Mouse (Mus musculus): ENCODE measurements around the gene Sf3a1. TPM values are rescaled to one million over a fixed set of nuclear protein-coding genes. Genes with fewer than 3 reads are reported as not detected.
A peak's percentile ranks its signal among the peaks of the same experiment; 100 is the strongest.
"Not testable (repeated sequence)": the region's sequence is repeated elsewhere in the genome, so short reads cannot be mapped to it uniquely, and the experiment has no call there.

Gene Sf3a1
- total RNA-seq, 2 experiments from 2014 or later: 73.9 to 75.1 TPM

DNA sequence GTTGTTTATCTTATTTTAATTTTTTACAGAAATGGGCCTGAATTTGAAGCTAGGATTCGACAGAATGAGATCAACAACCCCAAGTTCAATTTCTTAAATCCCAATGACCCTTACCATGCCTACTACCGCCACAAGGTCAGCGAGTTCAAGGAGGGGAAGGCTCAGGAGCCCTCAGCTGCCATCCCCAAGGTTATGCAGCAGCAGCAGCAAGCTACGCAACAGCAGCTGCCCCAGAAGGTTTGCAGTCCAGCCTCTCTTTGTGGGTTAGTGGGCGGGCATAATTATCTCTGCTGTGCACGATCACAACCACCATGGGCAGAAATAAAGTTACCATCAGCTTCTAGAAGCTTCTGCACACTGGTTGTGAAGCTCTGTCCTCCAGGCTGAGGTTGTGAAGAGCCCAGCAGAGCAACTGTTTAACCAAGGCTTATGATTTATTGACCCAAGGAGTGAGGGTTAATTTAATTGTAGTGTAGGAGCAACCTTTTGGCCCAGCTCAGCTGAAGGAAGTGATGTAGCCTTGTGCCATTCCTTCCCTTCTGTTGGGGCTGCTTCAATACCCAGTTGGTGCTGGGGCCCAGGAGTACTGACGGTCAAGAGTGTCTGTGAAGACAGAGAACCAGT lies 6.4 kb downstream of the Sf3a1 start:
- intact Hi-C loops (cut with DNase I): no loop called here
- no peak for DNase-seq (ENCODE audit: extremely low spot score in 1 of 2, low spot score in 2 of 2)

DNA sequence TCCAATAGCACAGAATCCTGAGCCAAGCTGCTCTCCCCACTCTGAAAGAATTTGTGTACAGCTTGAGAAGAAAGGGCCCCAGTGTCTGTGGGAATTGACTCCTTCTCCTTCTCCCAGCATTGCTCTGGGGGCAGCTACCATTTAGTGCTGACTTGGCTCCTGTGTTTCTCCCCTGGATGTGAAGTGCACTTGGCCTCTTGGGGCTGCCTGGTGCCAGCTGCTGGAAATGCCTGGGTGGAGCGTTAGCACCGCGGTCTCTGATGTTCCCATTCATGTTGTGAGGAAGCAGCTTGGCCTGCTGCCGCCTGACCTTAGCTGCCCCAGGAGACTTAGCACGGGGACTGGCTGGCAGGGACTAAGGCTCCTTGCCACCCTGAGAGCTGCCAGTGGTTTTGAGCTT lies 14.4 kb downstream of the Sf3a1 start:
- DNase-seq (ENCODE audit: extremely low spot score in 1 of 2, low spot score in 2 of 2): peak; percentile 71 to 75
- intact Hi-C loops (cut with DNase I): no loop called here

DNA sequence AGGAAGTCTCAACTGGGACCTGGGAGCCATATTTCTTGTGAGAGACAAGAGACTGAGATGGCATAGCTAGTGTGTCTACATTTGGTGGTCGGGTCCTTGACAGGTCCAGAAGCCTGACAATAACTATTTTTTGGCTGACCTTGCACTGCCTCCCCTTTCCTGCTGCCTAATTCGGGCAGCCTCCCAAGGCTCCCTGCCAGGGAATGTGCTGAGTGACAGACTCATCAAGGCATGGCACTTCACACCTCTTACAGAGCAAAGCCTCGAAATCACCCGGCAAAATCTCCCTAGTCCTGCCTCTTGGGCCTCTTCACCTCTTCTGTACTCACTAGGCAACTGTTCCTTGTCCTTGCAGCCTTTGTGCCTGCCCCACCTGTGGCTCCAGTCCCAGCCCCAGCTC lies 17.6 kb downstream of the Sf3a1 start:
- intact Hi-C loops (cut with DNase I): no loop called here

DNA sequence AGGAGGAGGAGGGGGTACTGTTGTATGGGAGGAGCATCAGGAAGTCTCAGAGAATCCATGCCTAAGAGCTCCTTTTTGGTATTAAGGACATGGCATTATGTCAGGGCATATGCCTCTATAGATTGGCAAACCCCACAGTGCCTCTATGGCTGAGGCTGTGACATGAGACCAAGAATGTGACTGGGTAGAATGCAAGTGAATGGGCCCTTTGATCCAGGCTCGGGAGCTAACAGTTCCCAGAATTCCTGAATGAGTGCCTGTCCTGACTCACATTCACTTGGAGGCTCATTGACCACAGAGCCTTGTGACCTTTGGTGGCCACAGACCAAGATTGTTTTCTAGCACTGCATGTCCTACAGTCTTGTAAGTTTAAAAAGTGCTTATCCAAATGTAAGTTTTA lies 21.9 kb downstream of the Sf3a1 start:
- intact Hi-C loops (cut with DNase I): no loop called here
- DNase-seq (ENCODE audit: extremely low spot score in 1 of 2, low spot score in 2 of 2): no peak

More for the DNA sequence above, 17.6 kb downstream of the Sf3a1 start:
- no peak for DNase-seq (ENCODE audit: extremely low spot score in 1 of 2, low spot score in 2 of 2)

DNA sequence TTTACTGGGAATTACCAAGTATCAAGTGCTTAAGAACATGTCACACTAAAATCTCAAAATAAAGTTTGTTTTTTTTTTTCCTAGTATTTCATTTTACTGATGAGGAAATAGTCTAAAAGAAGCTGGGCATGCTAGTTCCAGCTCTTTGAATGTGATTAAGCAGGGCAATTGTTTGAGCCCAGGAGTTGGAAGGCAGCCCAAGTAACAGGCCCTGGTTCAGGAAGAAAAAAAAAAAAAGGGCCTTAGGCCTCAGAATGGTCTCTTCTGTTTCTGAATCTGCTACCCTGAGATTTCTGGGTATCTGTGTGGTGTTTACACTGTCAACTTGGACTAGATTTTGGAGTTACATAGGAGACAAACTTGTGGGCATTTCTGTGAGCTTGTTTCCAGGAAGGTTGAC lies 23.4 kb downstream of the Sf3a1 start:
- intact Hi-C loops (cut with DNase I): no loop called here
- DNase-seq (ENCODE audit: extremely low spot score in 1 of 2, low spot score in 2 of 2): no peak

DNA sequence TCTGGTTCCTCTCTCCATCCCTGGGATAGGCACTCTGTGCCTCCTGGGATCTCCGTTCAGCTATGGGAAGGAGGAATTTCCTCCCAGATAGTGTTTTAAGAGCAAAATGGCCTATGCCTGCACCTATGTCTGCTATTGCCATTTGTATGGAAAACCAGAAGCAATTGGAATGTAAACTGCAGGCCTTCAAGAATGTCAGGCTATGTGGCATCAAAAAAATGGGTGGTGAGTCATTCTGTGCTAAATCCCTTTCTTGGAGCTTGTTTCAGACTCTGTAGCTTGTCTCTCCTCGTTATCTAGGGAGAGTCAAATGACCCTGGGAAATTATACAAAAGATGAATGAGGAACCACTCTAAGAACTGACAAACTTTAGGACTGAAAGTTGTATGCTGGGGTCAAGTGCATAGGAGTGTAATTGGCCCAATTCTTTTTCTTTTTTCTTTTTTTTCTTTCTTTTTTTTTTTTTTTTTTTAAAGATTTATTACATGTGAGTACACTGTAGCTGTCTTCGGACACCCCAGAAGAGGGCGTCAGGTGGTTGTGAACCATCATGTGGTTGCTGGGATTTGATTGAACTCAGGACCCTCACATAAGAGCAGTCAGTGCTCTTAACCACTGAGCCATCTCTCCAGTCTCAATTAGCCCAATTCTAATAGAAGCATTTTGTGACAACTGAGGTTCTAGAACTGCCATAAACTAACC lies 24.3 kb downstream of the Sf3a1 start:
- DNase-seq (ENCODE audit: extremely low spot score in 1 of 2, low spot score in 2 of 2): no peak
- intact Hi-C loops (cut with DNase I): no loop called here

DNA sequence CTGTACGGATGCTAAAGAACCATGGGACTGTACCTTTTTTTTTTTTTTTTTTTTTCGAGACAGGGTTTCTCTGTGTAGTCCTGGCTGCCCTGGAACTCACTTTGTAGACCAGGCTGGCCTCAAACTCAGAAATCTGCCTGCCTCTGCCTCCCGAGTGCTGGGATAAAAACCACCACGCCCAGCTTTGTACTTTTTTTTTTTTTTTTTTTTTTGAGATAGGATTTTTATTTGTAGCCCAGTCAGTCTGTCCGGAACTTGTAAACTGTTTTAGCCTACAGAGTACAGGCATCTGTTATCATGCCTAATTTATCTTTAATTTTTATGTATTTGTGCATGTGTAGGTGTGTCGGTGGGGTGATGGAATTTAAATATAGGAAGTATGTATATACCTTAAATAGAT lies 25.3 kb downstream of the Sf3a1 start:
- DNase-seq (ENCODE audit: extremely low spot score in 1 of 2, low spot score in 2 of 2); intact Hi-C loops (cut with DNase I): not testable (repeated sequence)

DNA sequence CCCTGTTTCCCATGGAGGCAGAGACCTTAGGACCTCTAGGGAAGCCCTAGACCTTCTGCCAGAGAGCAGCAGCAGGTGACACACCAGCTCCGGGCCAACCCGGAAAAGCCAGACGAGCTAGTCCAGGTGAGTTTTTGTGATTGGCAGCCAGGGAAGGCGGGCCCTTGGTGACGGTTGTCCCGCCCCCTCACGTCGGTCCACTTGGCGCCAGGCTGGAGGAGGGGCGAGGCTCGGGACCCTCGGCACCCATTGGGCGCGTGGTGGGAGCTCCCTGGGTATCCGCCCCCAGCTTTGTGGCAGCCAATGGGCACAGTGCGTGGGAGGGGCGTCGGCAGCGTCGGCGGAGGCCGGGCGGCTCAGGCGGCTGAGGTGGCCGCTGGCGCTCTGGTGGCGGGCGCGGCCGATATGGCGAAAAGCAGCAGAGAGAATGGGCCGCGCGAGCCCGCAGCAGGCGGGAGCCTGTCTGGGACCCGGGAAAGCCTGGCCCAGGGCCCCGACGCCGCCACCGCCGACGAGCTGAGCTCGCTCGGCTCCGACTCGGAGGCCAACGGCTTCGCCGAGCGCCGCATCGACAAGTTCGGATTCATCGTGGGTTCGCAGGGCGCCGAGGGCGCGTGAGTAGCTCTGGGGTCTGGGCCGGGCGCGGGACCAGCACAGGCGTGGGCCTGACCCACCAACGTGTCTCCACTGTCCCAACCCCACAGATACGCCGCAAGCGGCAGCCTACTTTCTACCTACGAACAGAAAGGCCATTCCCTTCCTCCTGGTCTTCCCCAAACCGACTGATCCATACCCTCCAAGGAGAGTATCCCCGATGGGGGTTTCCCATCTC lies 26.6 kb downstream of the Sf3a1 start, which contains the start of gene Tbc1d10a:
Tbc1d10a (plus strand) TSS at position 304 of the 832 bp plus-strand sequence.
- DNase-seq (ENCODE audit: extremely low spot score in 1 of 2, low spot score in 2 of 2): peak; percentile 97 to 100
- intact Hi-C loops (cut with DNase I): no loop called here

DNA sequence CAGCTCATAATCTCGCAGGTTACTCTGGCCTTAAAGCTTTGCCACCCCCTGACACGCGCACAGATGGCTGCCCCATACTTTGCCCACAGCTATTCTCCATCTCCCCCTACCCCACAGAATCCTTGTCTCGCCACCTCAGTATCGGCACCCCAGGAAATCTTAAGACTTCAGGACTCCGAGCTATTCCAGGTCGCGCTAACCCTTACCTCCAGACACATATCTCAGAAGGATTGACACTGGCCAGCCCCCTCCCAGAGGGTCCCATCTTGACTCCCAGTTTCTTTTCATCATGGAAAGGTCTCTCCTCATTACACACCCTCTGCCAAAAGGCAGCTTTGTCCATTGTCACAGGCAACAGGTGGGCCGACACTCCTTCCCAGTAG lies 27.2 kb downstream of the Sf3a1 start:
- intact Hi-C loops (cut with DNase I): no loop called here

DNA sequence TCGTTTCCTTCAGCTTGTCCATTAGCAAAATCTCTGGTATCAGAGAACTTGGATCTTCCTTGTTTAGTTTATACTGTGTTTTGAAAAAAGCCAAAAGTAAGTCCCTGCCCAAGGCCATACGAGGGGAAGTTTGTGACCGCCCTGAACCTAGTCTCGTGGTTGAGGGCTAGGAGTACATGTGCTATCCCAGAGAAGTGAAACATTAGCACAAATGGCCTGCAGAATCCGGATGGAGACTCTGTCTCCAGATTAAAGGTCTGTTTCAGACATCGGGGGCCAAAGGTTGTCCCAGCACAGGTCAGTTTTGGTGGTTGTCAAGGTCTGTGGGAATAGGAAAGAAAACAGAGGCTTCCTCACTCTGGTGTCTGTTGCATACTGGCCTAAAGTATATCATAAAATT lies 29.0 kb downstream of the Sf3a1 start:
- intact Hi-C loops (cut with DNase I): no loop called here
- DNase-seq (ENCODE audit: extremely low spot score in 1 of 2, low spot score in 2 of 2): no peak

More for the DNA sequence above, 27.2 kb downstream of the Sf3a1 start:
- no peak for DNase-seq (ENCODE audit: extremely low spot score in 1 of 2, low spot score in 2 of 2)

DNA sequence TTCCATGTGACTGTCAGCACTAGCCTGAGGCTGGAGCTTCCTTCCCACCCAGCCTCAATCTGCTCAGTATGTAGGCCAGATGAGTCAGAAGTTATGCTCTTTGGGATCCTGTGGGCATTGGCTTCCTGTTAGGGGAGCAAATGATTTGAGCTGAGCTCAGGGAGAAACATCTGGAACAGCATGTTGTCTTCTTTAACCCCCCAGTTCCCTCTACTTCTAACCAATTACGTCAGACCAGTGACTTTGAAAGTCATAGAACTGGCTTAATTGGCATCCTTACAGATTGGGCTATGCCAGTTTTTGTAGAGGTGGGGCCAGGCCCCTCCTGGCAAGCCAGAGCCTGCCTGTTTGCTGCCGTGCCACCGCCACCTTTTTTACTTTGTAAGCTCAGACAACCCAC lies 30.5 kb downstream of the Sf3a1 start:
- intact Hi-C loops (cut with DNase I): no loop called here
- no peak for DNase-seq (ENCODE audit: extremely low spot score in 1 of 2, low spot score in 2 of 2)

DNA sequence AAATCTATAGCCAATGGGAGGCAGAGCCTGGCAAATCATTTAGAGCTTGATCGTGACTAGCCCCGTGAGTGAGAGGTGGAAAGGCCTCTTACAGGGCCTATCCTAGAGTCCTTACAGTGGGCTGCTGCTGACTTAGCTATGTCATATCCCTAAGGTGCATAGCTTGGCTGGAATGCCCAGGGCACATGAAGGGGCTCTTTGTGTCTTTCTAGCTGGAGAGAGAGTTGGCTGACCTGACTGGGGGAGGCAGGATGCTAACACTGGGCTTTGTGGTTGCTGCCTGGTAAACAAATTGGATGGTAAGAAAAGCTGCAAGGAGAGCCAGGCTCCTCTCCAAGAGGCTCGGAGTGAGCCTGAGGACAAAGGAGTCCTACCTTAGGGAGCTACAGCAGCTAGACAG lies 32.6 kb downstream of the Sf3a1 start:
- no peak for DNase-seq (ENCODE audit: extremely low spot score in 1 of 2, low spot score in 2 of 2)
- intact Hi-C loops (cut with DNase I): no loop called here

DNA sequence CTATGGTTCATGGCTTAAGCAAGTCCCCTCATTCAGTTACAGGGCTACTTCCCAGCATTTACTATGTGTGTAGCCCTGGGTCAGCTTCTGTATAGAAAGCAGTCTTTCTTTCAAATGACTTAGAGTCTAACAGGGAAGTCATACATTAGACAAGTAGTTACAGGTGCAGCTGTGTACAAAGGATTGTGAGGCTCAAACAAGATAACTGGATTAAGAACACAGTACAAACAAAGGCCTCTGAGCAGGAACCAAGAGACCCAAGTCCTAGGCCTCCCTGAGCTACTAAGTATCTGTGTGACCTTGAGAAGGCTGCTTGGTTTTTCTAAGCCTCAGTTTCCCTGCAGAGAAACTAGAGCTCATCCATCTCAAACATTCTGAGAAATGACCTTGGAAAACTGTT lies 33.3 kb downstream of the Sf3a1 start:
- intact Hi-C loops (cut with DNase I): no loop called here
- DNase-seq (ENCODE audit: extremely low spot score in 1 of 2, low spot score in 2 of 2): no peak

DNA sequence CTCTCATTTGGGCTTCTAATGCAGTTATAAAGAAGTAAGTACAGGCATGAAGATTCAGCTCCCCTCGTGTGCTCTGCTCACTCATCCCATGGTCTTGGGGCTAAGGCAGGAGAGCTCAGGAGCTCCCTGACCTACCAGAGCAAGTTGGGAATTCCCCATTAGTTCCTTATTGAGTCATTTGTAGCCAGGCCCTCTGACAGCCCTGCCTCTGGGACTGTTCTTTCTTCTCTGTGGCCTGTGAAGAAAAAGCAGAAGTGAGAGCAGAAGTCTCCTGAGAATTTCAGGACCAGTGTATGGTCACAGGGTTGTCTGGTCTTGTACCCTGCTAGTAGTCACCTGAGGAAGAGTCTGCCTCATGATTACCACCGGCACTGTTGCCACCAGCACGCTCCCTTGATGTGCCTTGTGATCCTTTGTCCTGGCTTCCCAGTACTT lies 35.5 kb downstream of the Sf3a1 start:
- DNase-seq (ENCODE audit: extremely low spot score in 1 of 2, low spot score in 2 of 2): no peak
- intact Hi-C loops (cut with DNase I): no loop called here

DNA sequence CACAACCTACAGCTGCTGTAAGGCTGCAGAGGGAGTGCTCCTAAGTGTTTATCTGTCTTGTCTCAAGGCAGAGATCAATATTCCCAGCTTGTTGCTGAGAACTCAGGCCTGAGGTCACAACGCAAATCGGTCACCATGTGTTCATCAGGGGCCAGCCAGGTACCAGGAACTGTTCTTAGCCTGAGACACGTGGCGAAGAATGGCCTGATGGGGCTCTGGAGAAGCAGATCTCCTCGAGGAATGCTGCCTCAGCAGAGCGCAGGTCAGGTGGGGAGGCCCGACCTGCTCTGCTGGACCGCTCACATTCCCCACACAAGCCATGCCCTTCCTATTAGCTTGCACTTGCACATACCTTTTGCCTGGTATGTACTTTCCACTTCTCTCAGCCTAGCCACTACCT lies 36.5 kb downstream of the Sf3a1 start:
- no peak for DNase-seq (ENCODE audit: extremely low spot score in 1 of 2, low spot score in 2 of 2)
- intact Hi-C loops (cut with DNase I): no loop called here

DNA sequence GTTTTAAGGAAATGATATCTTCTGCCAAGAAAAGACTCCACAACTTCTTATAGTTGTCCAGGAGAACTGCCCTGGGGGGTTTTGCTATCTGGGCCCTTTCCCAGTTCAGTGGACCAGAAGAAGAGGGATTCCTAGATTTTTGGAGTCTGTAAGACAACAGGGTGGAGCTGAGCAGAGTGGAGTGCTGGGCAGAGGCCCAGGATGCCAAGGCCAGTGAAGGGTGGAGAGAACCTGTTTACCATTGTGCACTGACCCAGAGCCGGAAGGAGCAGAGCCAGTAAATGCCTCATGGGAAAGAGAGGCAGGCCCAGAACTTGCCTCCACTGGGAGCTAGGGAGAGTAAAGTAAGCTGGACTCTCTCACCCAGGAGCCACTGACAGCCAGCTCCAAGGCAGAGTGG lies 37.5 kb downstream of the Sf3a1 start:
- intact Hi-C loops (cut with DNase I): no loop called here
- no peak for DNase-seq (ENCODE audit: extremely low spot score in 1 of 2, low spot score in 2 of 2)

DNA sequence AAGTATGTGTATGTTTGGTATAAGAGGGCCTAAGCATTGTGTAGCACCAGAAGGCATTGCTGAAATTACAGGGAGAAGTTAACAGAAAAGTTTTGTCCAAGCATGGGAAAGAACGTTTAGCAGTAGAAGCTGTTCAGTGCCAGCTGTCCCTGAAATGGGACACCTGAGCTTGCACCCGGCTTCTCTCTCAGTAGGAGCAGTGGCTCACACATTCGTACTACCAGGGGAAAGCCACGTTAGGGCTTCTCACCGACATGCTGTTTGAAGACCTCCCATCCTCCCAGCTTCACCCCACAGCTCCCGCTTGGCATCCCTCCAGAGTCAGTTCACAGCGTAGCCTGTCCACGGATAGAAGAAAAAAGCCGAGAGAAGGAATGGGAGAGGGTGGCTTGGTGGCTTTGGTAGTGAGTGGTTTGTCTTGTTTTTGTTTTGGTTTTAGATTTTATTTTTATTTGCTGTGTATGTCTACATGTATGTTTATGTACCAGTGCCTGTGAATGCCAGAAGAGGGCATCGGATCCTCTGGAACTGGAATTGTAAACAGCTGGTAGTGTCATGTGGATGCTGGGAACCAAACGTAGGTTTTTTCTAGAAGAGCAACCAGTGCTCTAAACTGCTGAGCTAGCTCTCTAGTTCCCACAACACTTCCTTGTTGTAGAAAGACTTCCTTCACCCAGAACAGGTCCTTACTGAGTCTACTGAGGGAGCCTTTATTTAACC lies 42.0 kb downstream of the Sf3a1 start:
- DNase-seq (ENCODE audit: extremely low spot score in 1 of 2, low spot score in 2 of 2): no peak
- intact Hi-C loops (cut with DNase I): no loop called here

DNA sequence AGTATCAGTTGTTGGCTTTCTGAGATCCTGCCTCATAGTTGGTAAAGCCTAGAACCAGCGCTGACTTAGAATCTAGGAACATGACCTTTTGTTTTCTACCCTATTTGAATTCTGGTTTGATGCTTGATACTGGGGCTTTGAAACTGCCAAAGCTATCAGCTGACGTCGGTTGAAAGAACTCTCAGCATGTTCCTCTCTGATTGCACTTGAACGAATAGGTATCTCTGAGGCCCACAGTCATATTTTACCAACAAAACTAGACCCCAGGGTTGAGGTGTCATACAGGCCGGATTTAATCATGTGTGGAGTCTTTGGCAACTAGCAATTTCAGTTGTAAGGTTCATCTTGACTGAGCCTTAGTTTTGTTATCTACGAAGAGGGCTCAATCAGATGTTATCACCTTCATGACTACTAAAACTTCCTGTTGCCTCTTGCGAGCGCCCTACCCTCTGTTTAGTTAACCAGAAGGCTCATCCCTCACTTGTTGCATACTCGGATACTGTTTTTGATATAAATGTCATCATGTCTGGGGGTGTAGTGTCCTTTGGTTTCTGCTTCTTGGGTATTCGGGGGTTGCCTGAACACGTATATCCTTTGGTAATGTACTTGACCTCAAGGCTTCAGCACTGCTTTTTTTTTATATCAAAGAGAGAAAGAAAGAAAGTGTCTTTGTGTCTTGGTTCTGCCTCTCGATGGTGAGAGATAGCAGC lies 43.0 kb downstream of the Sf3a1 start:
- intact Hi-C loops (cut with DNase I): no loop called here
- no peak for DNase-seq (ENCODE audit: extremely low spot score in 1 of 2, low spot score in 2 of 2)

DNA sequence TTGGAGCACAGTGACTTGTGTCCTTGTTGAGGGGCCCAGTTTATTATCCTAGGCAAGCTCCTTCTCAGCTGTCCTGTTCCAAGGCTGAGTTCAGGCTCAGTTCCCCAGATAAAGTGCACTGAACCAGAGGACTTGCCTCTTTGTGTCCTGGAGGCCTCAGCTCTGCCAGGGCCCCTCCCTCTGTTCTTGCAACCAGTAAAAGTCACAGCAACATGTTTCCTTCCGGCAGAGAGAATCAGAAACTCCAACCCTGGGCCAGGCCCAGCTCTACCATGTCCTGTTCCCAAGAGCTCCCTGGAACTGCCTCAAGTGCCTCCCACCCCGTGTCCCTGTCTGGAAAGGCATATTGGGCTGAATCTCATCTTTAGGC lies 43.5 kb downstream of the Sf3a1 start:
- intact Hi-C loops (cut with DNase I): no loop called here

More for the DNA sequence above, 43.5 kb downstream of the Sf3a1 start:
- peak in 1 of 2 experiments; percentile 65 for DNase-seq (ENCODE audit: extremely low spot score in 1 of 2, low spot score in 2 of 2)
